Mouse (Mus musculus) heart, postnatal 36 days (tissue): Measurements from ENCODE around the gene Ulk1. TPM values are rescaled to one million over a fixed set of nuclear protein-coding genes. Genes with fewer than 3 reads are reported as not detected.
"Not testable (repeated sequence)": the region's sequence is repeated elsewhere in the genome, so short reads cannot be mapped to it uniquely, and the experiment has no call there.

ENCODE experiments used
- DNase-seq, 2 experiments: peaks; one replicate each; pipeline ENCODE4 v3.0.0; 2021 to 2022
- intact Hi-C: fragments of 180-260 bp; cut with DNase I; formaldehyde crosslinking; loops from one replicate; pipeline ENCODE4 v1.15.1; 2025
- total RNA-seq, 2 experiments: library from RNA; stranded (reverse); gene quantifications; 2 replicates each; pipeline ENCODE4 v1.2.3; 2021

The Ulk1 gene
- total RNA-seq, 2 experiments from 2014 or later = 85.6 to 94.0 TPM

DNA sequence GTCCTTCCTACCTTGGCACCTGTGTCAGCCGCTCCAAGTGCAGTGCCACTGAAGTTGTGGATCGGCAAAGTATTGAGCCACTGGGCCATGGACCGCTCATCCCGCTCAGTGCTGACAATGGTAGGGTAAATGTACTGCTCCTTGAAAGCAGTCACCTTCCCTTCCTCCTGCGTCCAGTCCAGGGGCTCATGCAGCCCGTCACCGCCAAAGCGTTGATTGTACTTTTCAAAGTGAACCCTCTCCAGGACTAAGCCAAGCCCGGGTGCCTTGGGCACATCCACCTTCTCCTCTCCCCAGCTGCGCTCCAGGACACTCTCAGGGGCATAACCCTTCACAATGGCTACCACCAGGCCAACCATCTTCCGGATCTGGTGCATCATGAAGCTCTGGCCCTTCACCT lies 35.4 kb downstream of the Ulk1 start:
- DNase-seq = no peak
- intact Hi-C loops = loop anchor here (5.0 kb wide), 2 partner anchors 33 to 122 kb away; partner anchors contain the start of genes Ddx51 and Noc4l

DNA sequence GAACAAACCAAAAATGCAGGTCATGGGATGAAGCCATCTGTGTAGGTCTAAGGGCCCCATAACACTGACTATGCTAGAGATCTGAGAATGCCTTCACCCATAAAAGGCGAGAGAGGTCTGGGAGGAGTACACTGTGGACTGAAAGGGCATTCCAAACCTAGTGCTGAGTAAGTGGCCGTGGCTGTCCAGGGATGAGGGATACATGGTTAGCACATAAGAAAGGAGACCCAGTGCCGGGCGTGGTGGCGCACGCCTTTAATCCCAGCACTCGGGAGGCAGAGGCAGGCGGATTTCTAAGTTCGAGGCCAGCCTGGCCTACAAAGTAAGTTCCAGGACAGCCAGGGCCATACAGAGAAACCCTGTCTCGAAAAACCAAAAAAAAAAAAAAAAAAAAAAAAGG lies 37.0 kb downstream of the Ulk1 start:
- intact Hi-C loops = loop anchor here (5.0 kb wide), 2 partner anchors 34 to 121 kb away; partner anchors contain the start of genes Ddx51 and Noc4l

GRCm38 (mm10) chr5:110770448-110771158 lies 39.3 kb downstream of the Ulk1 start, which contains the start of gene Ep400:
TSS of gene Ep400 (minus strand) at chr5:110770717.
- DNase-seq = peak; percentile 100
- intact Hi-C loops = loop anchor here (5.0 kb wide), 2 partner anchors 37 to 118 kb away; partner anchors contain the start of genes Ddx51 and Noc4l

More for the DNA sequence above, 37.0 kb downstream of the Ulk1 start:
- not testable (repeated sequence) for DNase-seq

- intact Hi-C loops = loop anchor here (5.0 kb wide), 2 partner anchors 37 to 118 kb away; partner anchors contain the start of genes Ddx51 and Noc4l
These were observed 39.9 kb downstream of the Ulk1 start for GRCm38 (mm10) chr5:110770031-110770445.

DNA sequence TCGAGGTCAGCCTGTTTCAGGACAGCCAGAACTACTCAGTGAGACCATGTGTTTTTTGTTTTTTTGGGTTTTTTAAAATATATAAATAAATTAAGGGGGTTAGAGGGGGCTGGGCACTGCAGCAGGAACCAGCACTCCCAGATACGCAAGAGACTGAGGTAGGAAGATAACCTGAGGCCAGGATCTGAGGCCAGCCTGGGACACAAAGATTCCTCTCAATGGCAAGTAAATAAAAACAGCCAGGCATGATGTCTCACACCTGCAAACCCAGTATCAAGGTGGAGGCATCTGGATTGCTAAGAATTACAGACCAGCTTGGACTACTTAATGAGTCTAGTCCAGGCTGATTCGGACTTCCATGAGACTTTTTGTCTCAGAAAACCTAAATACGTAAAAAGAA lies 40.6 kb downstream of the Ulk1 start:
- intact Hi-C loops = no loop called here
- no peak for DNase-seq

More at GRCm38 (mm10) chr5:110770031-110770445, 39.9 kb downstream of the Ulk1 start:
- DNase-seq = no peak

- no peak for DNase-seq
- intact Hi-C loops = no loop called here
These were observed 46.0 kb downstream of the Ulk1 start for GRCm38 (mm10) chr5:110763890-110764289.

DNA sequence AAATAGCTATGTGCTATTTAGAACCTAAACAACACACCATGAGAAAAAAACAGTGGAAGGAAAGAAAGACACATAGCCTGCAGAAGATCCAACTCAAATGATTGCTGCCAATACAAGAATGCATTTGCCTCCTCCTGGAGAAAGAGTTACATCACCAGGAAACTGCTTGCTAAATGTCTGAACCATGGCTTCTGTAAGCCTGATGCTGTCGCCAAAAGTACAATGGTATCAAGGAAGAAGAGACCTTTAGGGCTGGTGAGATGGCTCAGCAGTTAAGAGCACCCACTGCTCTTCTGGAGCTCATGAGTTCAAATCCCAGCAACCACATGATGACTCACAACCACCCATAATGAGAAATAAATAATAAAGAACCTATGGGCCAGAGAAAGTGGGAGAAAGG lies 64.9 kb downstream of the Ulk1 start:
- intact Hi-C loops = no loop called here
- no peak for DNase-seq

GRCm38 (mm10) chr5:110739496-110740275 lies 70.2 kb downstream of the Ulk1 start:
- intact Hi-C loops = no loop called here
- no peak for DNase-seq

- intact Hi-C loops = no loop called here
- no peak for DNase-seq
These were observed 74.3 kb downstream of the Ulk1 start for GRCm38 (mm10) chr5:110735606-110736005.

Other genes with a start within 250 kb of the Ulk1 start
- 10 to 100 TPM; 12.8 to 13.5 TPM for gene Noc4l, start 156.7 kb downstream of the Ulk1 start, total RNA-seq
- gene Ddx51, start 156.6 kb downstream of the Ulk1 start, total RNA-seq = 10 to 100 TPM in 1 of 2 experiments, 1 to 10 TPM in 1; 8.2 to 12.0 TPM
- 10 to 100 TPM; 30.0 to 38.4 TPM for gene Ep400, start 39.4 kb downstream of the Ulk1 start, total RNA-seq
- 10 to 100 TPM; 18.8 to 21.9 TPM for gene Pus1, start 29.4 kb downstream of the Ulk1 start, total RNA-seq
- gene Hscb, start 29.7 kb upstream of the Ulk1 start, total RNA-seq = 10 to 100 TPM; 18.2 to 20.7 TPM
- gene Chek2, start 29.9 kb upstream of the Ulk1 start, total RNA-seq = 1 to 10 TPM; 3.3 to 3.4 TPM
- 10 to 100 TPM; 13.5 to 15.3 TPM for gene Ttc28, start 69.7 kb upstream of the Ulk1 start, total RNA-seq